Mouse (Mus musculus) CH12.LX (cell line): ENCODE measurements around the gene Ddr1. TPM values are rescaled to one million over a fixed set of nuclear protein-coding genes. Genes with fewer than 3 reads are reported as not detected.

Experiments
- DNase-seq: peaks from one replicate; pipeline ENCODE4 v3.0.0-alpha.2; 2013; ENCODE audit errors: extremely low read depth
- H3K27ac ChIP-seq: 2 replicates; pipeline ENCODE4 v1.5.1; 2012; ENCODE audit warnings: low read depth, mild to moderate bottlenecking, control low read depth, moderate library complexity; ENCODE audit not compliant: insufficient read depth
- H3K27me3 ChIP-seq: replicated peaks from 2 replicates; pipeline ENCODE3; 2012; ENCODE audit warnings: inconsistent platforms
- H3K36me3 ChIP-seq, 2 experiments: replicated peaks in 1 of 2; 2 replicates each; pipeline versions ENCODE3 to v1.6.1; 2012; ENCODE audit warnings: inconsistent platforms in 1 of 2, low read length in 1 of 2, mild to moderate bottlenecking in 1 of 2, mixed read lengths in 1 of 2, moderate library complexity in 1 of 2; ENCODE audit not compliant: control insufficient read depth in 1 of 2, insufficient read depth in 1 of 2
- H3K4me1 ChIP-seq, 2 experiments: 2 replicates each; pipeline ENCODE4 v1.6.1; 2012; ENCODE audit warnings: inconsistent platforms in 1 of 2, moderate library complexity in 1 of 2; ENCODE audit not compliant: insufficient read depth in 2 of 2, control insufficient read depth in 1 of 2
- H3K4me2 ChIP-seq: 2 replicates; pipeline ENCODE4 v1.6.1; 2012; ENCODE audit warnings: low read depth, mild to moderate bottlenecking, control low read depth; ENCODE audit not compliant: poor library complexity, insufficient read depth, severe bottlenecking
- H3K4me3 ChIP-seq, 3 experiments: fragments of 150-350 bp in 1 of 3; sonication (generic) in 1 of 3; replicated peaks in 1 of 3; 2 replicates each; pipeline versions ENCODE3 to v1.5.1; 2011 to 2012; ENCODE audit warnings: low read depth in 2 of 3, low read length in 2 of 3, mild to moderate bottlenecking in 2 of 3, moderate library complexity in 2 of 3, control low read depth in 1 of 3, improper control_type of control experiment in 1 of 3, inconsistent platforms in 1 of 3, mixed read lengths in 1 of 3; ENCODE audit not compliant: poor library complexity in 1 of 3
- H3K79me2 ChIP-seq: replicated peaks from 2 replicates; pipeline ENCODE4 v1.6.1; 2012; ENCODE audit warnings: mild to moderate bottlenecking, moderate library complexity; ENCODE audit not compliant: control insufficient read depth, poor library complexity, insufficient read depth, severe bottlenecking; ENCODE audit errors: extremely low read depth
- H3K9ac ChIP-seq: 2 replicates; pipeline ENCODE4 v1.6.1; 2012; ENCODE audit warnings: low read depth, mild to moderate bottlenecking, control low read depth, moderate library complexity; ENCODE audit not compliant: insufficient read depth
- H3K9me3 ChIP-seq: replicated peaks from 2 replicates; pipeline ENCODE3; 2012; ENCODE audit warnings: low read length, inconsistent platforms, mixed read lengths
- CTCF ChIP-seq, 2 experiments: IDR thresholded peaks in 1 of 2; conservative IDR thresholded peaks in 1 of 2; 2 replicates each; pipeline ENCODE4 v1.5.1; 2011 to 2012; ENCODE audit warnings: low read depth in 2 of 2, low read length in 2 of 2, improper control_type of control experiment in 1 of 2, inconsistent platforms in 1 of 2, mild to moderate bottlenecking in 1 of 2, moderate library complexity in 1 of 2
- ELF1 ChIP-seq: IDR thresholded peaks from 2 replicates; pipeline ENCODE4 v1.6.1; 2014; ENCODE audit warnings: low read depth, mild to moderate bottlenecking, inconsistent platforms, low read length, improper control_type of control experiment
- ETS1 ChIP-seq: conservative IDR thresholded peaks from 2 replicates; pipeline ENCODE4 v1.6.1; 2012; ENCODE audit warnings: low read depth, mild to moderate bottlenecking, inconsistent platforms, low read length, improper control_type of control experiment, moderate library complexity
- GABPA ChIP-seq: IDR thresholded peaks from 2 replicates; pipeline ENCODE4 v1.6.1; 2012; ENCODE audit warnings: low read depth, low read length, improper control_type of control experiment, inconsistent platforms; ENCODE audit not compliant: insufficient replicate concordance
- IRF4 ChIP-seq: IDR thresholded peaks from 2 replicates; pipeline ENCODE4 v1.6.1; 2014; ENCODE audit warnings: low read depth, mild to moderate bottlenecking, inconsistent platforms, low read length, improper control_type of control experiment
- JUN ChIP-seq: IDR thresholded peaks from 2 replicates; pipeline ENCODE4 v1.6.1; 2011; ENCODE audit warnings: low read depth, mild to moderate bottlenecking, low read length, improper control_type of control experiment, moderate library complexity; ENCODE audit not compliant: insufficient read depth
- KAT2A ChIP-seq: IDR thresholded peaks from 2 replicates; pipeline ENCODE4 v1.6.1; 2012; ENCODE audit warnings: low read length, improper control_type of control experiment, inconsistent platforms; ENCODE audit not compliant: insufficient replicate concordance
- MAFK ChIP-seq: IDR thresholded peaks from 2 replicates; pipeline ENCODE4 v1.6.1; 2011; ENCODE audit warnings: low read length, improper control_type of control experiment; ENCODE audit not compliant: insufficient replicate concordance
- MAZ ChIP-seq: IDR thresholded peaks from 2 replicates; pipeline ENCODE4 v1.6.1; 2012; ENCODE audit warnings: low read depth, mild to moderate bottlenecking, inconsistent platforms, low read length, improper control_type of control experiment, moderate library complexity
- MYC ChIP-seq: IDR thresholded peaks from 2 replicates; pipeline ENCODE4 v1.6.1; 2011; ENCODE audit warnings: low read depth, mild to moderate bottlenecking, improper control_type of control experiment, low read length
- RAD21 ChIP-seq: IDR thresholded peaks from 2 replicates; pipeline ENCODE4 v1.6.1; 2011; ENCODE audit warnings: low read depth, mild to moderate bottlenecking, low read length, improper control_type of control experiment, moderate library complexity
- RCOR1 ChIP-seq: conservative IDR thresholded peaks from 2 replicates; pipeline ENCODE4 v1.6.1; 2012; ENCODE audit warnings: low read depth, mild to moderate bottlenecking, inconsistent platforms, low read length, improper control_type of control experiment
- SMC3 ChIP-seq: IDR thresholded peaks from 2 replicates; pipeline ENCODE4 v1.6.1; 2011; ENCODE audit warnings: low read depth, low read length, improper control_type of control experiment
- TCF12 ChIP-seq: IDR thresholded peaks from 2 replicates; pipeline ENCODE4 v1.6.1; 2014; ENCODE audit warnings: low read depth, mild to moderate bottlenecking, inconsistent platforms, low read length, improper control_type of control experiment
- ZKSCAN1 ChIP-seq: IDR thresholded peaks from 2 replicates; pipeline ENCODE4 v1.6.1; 2012; ENCODE audit warnings: low read depth, inconsistent platforms, low read length, improper control_type of control experiment, borderline replicate concordance
- ZNF384 ChIP-seq: IDR thresholded peaks from 2 replicates; pipeline ENCODE4 v1.6.1; 2012; ENCODE audit warnings: low read depth, low read length, improper control_type of control experiment, inconsistent platforms
- dilution Hi-C: fragments of 300-500 bp; cut with MboI; formaldehyde crosslinking; loops from 2 replicates; pipeline ENCODE4 v1.14.3; 2020; ENCODE audit warnings: low sequenced_read_pairs; ENCODE audit not compliant: extremely low pct_unique_long_range_greater_than_20kb, extremely low pct_ligation_motif_present
- in situ Hi-C: fragments of 300-500 bp; cut with MboI; formaldehyde crosslinking; loops from 3 replicates; pipeline ENCODE4 v1.14.3; 2019; ENCODE audit warnings: low sequenced_read_pairs, low pct_ligation_motif_present, low pct_unique_long_range_greater_than_20kb, mixed read lengths
- polyA plus RNA-seq: library from polyadenylated mRNA; unstranded; fragments of >175 nt; gene quantifications from 2 replicates; pipeline ENCODE4 v1.2.1, GENCODE M21; 2012; ENCODE audit warnings: low read depth; ENCODE audit not compliant: insufficient read length
- total RNA-seq, 2 experiments: library from RNA; depleted of rRNA; stranded (reverse); fragments of 300-350 nt in 1 of 2; fragments of >200 nt in 1 of 2; gene quantifications; 2 replicates each; pipeline ENCODE4 v1.2.3; 2012 to 2014

Ddr1 gene
- total and polyA plus RNA-seq, 3 experiments = 0.83 to 3.6 (median 3.1) TPM

- no peak overlapping the region for H3K4me2 ChIP-seq
- no peaks in the 10 kb centered on the region for H3K9me3 ChIP-seq
- TF ChIP-seq SMC3 = no peak
- no peaks in the 10 kb centered on the region for H3K27me3 ChIP-seq
- no peak overlapping the region for H3K27ac ChIP-seq
- H3K4me1 ChIP-seq = no peaks in the 10 kb centered on the region; a peak in 1 of 4 replicates
- DNase-seq = no peak
- dilution Hi-C loops (no loop called here), in situ Hi-C loops (no loop called here)
- no peaks in the 10 kb centered on the region for H3K79me2 ChIP-seq
- H3K4me3 ChIP-seq = no peak overlapping the region
- no peaks in the 10 kb centered on the region for H3K36me3 ChIP-seq
- H3K9ac ChIP-seq = no peak overlapping the region
Measured at GRCm38 (mm10) chr17:35752221-35752811, 47.9 kb upstream of the Ddr1 start.

GRCm38 (mm10) chr17:35749685-35750084 is 45.3 kb upstream of the Ddr1 start:
- Histone ChIP-seq H3K27ac (no peak overlapping the region), H3K4me3 (no peak overlapping the region), H3K9ac (no peak overlapping the region), H3K27me3 (no peaks in the 10 kb centered on the region), H3K9me3 (no peaks in the 10 kb centered on the region), H3K4me2 (no peak overlapping the region), H3K36me3 (no peaks in the 10 kb centered on the region), H3K4me1 (no peaks in the 10 kb centered on the region; a peak in 1 of 4 replicates), H3K79me2 (no peaks in the 10 kb centered on the region)
- in situ Hi-C loops (no loop called here), dilution Hi-C loops (no loop called here)
- no peak for DNase-seq
- TF ChIP-seq KAT2A = no peak
- TF ChIP-seq CTCF (conservative IDR thresholded peaks at IDR 0.05 in 1 of 2, IDR thresholded peaks at IDR 0.05 in 1 of 2; ENCODE audit: low read depth in 2 of 2, low read length in 2 of 2) = no peak
- no peak for TF ChIP-seq MAZ
- no peak for TF ChIP-seq GABPA
- no peak for TF ChIP-seq ZKSCAN1
- no peak for TF ChIP-seq MAFK
- no peak for TF ChIP-seq ZNF384
- no peak for TF ChIP-seq RCOR1
- no peak for TF ChIP-seq IRF4
- TF ChIP-seq JUN = no peak
- TF ChIP-seq ELF1 = no peak
- no peak for TF ChIP-seq ETS1
- no peak for TF ChIP-seq MYC
- no peak for TF ChIP-seq TCF12
- TF ChIP-seq RAD21 = no peak
